Mouse (Mus musculus) WW6 (cell line): ENCODE results near the gene Cit.

ENCODE experiments used
- DNase-seq: peaks from one replicate; pipeline ENCODE4 v3.0.0-alpha.2; 2013; ENCODE audit warnings: low read depth, low spot score

The Cit gene

GRCm38 (mm10) chr5:115958344-115958743 lies 113.3 kb downstream of the Cit start:
- no peak for DNase-seq

- no peak for DNase-seq
Observed at GRCm38 (mm10) chr5:115958814-115959213, 113.7 kb downstream of the Cit start.

- DNase-seq, result no peak
Observed at GRCm38 (mm10) chr5:115961809-115962208, 116.7 kb downstream of the Cit start.

- DNase-seq, result no peak
Observed at GRCm38 (mm10) chr5:115971236-115971635, 126.2 kb downstream of the Cit start.

- DNase-seq, result no peak
Observed at GRCm38 (mm10) chr5:115975672-115976071, 130.6 kb downstream of the Cit start.

GRCm38 (mm10) chr5:115976446-115976845 lies 131.4 kb downstream of the Cit start:
- no peak for DNase-seq

GRCm38 (mm10) chr5:115977266-115977665 lies 132.2 kb downstream of the Cit start:
- no peak for DNase-seq

- no peak for DNase-seq
Observed at GRCm38 (mm10) chr5:115977757-115978156, 132.7 kb downstream of the Cit start.

GRCm38 (mm10) chr5:115978255-115978654 lies 133.2 kb downstream of the Cit start:
- DNase-seq, result no peak

- DNase-seq, result peak; percentile 58
Observed at GRCm38 (mm10) chr5:115979134-115979696, 134.1 kb downstream of the Cit start.

GRCm38 (mm10) chr5:115980537-115980936 lies 135.5 kb downstream of the Cit start:
- DNase-seq, result no peak

- no peak for DNase-seq
Observed at GRCm38 (mm10) chr5:115982671-115983373, 137.7 kb downstream of the Cit start.

- DNase-seq, result no peak
Observed at GRCm38 (mm10) chr5:115984392-115984791, 139.3 kb downstream of the Cit start.

GRCm38 (mm10) chr5:115985101-115985500 lies 140.0 kb downstream of the Cit start:
- no peak for DNase-seq

- no peak for DNase-seq
Observed at GRCm38 (mm10) chr5:115987284-115987683, 142.2 kb downstream of the Cit start.

- DNase-seq, result no peak
Observed at GRCm38 (mm10) chr5:115991717-115992116, 146.6 kb downstream of the Cit start.

- no peak for DNase-seq
Observed at GRCm38 (mm10) chr5:115994101-115994500, 149.0 kb downstream of the Cit start.

- no peak for DNase-seq
Observed at GRCm38 (mm10) chr5:115997376-115997775, 152.3 kb downstream of the Cit start.

GRCm38 (mm10) chr5:116003154-116003553 lies 158.1 kb downstream of the Cit start:
- no peak for DNase-seq

- no peak for DNase-seq
Observed at GRCm38 (mm10) chr5:116003825-116004224, 158.7 kb downstream of the Cit start.

GRCm38 (mm10) chr5:116004271-116004670 lies 159.2 kb downstream of the Cit start:
- no peak for DNase-seq

- no peak for DNase-seq
Observed at GRCm38 (mm10) chr5:116006324-116007099, 161.4 kb downstream of the Cit start.

- DNase-seq, result no peak
Observed at GRCm38 (mm10) chr5:116007723-116008122, 162.6 kb downstream of the Cit start.
